Mouse (Mus musculus): ENCODE results near the gene Myo1h. TPM values are rescaled to one million over a fixed set of nuclear protein-coding genes. Genes with fewer than 3 reads are reported as not detected.
A peak's percentile ranks its signal among the peaks of the same experiment; 100 is the strongest.

Gene Myo1h
- polyA plus RNA-seq, 1 experiment, result 2.4 TPM

DNA sequence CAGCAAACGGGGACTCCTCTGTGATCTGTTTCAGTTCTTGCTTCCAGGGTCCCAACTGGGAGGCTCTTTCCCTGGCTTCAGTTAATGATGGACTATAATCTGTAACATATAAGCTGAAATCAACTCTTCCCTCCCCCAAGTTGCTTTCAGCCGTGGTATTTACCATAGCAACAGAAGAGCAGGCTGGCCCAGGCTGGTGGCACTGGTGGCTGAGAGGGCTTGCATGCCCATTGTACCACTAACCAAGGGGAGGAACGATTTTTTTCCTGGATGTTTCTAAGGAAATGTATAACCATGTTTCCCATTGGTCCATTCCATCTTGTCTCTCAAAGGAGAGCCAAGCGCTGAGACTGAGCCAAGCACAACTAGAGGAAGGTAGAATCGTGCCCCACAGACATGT lies 570 bp upstream of the Myo1h start:
- DNase-seq (ENCODE audit: extremely low spot score in 1 of 2, low spot score in 1 of 2), result no peak

GRCm38 (mm10) chr5:114290004-114290403 lies 1.0 kb downstream of the Myo1h start:
- peak in 1 of 2 experiments; percentile 17 for DNase-seq (ENCODE audit: extremely low spot score in 1 of 2, low spot score in 1 of 2)

DNA sequence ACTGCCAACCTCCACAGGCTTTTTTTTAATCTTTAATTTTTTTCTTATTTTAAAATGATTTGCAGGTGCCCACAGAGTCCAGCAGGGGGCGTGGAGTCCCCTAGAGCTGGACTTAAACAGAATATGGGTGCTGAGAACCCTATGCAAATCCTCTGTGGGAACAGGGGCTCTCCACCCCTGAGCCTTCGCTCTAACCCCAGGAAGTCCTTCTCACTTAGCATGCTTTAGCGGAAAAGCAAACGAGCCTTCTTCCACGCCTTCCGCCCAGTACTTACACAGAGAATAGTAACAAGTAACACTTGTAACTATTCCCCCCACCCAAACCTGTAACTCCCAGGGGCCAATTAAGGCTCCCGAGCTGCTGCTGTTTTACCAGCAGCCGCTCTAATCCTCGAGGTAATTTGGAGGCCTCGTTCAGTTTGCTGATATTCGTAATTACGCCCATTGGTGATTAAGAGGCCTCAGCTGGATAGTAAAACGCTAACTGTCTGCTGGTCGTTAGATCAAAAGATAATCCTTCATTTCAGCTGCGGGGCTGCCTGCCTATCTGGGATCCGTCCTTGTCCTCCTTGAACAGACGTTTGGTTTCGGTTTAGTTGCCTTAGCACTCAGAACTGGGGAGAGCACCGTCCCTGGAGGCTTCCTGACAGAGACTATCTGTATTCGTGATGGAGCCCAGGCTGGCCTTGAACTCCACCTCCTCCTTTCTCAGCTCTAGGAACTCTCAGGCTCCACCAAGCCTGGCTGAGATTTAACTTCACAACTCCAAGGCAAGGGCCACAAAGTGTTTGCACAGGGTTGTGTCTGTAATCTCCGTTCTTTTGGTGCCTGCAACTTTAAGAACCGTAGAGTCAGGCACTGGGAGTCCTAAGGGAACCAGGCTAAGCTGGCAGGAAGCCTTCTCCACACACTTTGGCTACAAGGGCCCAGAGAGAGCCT lies 8.0 kb downstream of the Myo1h start:
- DNase-seq (ENCODE audit: extremely low spot score in 1 of 2, low spot score in 1 of 2), result no peak

DNA sequence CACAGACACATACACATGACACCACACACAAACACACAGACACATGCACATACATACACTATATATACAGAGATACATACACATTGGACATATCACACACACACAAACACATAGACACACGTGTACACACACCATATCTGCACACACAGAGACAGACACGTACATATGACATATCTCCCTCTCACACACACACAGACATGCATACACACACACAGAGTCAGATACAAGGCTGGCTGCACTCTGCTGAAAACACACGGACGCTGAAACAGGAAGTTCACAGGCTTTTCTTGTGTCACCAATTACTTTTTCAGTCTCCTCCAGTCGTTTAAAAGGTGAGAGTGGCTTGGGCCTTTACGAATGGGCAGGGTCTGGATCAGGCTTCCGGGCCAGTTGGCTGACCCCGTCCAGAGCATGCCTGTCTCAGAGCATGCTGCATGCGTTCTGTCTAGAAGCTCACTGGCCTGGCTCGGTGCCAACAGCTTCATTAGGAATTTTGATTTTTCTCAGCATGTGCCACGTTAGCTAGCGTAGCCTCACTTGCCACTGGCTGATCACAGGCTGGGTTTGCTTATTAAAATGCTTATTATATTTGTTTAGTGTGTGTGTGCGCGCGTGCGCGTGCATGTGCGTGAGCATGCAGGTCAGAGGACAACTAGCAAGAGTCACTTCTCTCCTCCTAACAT lies 9.4 kb downstream of the Myo1h start:
- DNase-seq (ENCODE audit: extremely low spot score in 1 of 2, low spot score in 1 of 2), result no peak

DNA sequence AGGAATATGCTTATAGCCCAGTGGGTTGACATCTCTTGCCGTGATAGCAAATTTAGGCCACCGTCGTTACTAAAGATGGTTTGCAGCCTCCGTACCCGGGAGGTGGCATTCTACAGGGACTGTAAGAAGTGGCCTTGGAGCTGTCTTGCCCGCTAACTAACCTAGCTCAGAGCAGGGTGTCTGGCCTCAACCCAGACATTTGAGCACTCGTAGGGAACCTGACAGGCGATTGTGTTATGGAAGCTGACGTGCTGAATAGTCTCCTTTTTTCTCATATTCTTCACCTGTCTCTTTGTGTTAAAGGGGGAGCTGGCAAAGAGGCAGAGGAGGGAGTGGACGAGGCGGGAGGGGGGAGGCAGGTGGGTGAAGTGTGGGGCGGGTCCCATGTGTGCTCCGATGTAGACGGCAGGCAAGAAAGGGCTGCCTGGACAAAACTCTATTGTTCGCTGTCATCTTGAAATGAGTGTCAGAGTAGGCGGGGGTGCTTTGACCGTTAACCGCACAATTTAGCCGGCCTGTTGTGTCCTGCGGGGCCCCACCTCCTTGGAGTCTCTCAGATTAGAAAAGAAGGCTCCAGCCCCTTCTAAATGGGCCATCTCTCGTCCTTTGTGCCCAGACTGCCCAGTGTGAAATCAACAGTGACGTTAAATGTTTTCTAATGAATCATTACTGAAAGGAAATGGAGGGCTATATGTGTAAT lies 10.3 kb downstream of the Myo1h start:
- DNase-seq (ENCODE audit: extremely low spot score in 1 of 2, low spot score in 1 of 2), result no peak

DNA sequence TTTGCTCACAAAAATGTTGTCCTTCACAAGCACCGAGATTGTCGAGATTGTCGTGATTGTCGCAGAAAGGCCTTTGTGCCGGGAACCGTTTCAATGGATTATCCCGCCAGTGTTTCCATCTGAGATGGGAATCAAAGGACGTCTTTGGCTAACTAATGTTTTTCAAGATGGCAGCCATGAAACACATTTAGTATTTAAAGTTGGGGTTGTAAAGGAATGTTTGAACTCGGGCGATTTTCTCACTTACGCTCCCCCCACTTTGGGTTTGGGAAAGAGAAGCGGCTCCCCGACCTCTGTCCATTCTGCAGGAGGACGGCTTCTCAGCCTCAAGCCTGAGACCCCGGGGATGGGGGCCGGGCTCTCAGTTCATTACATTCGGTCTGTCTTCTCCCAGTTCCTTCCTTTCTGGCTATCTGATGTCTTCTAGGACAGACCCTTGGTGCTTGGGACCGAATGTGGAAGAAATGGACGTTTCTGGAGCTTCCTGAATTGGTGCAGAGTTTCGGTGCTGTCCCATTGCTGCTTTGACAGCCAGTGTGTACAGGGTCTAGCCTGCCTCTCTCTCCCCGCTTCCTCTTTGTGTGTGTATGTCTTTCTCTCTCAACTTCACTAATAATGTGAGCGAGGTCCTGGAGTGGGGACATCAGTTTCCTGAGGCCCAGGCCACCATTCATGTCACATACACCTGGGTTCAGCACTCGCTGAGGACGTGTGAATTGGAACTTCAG lies 11.1 kb downstream of the Myo1h start:
- DNase-seq (ENCODE audit: extremely low spot score in 1 of 2, low spot score in 1 of 2), result no peak

DNA sequence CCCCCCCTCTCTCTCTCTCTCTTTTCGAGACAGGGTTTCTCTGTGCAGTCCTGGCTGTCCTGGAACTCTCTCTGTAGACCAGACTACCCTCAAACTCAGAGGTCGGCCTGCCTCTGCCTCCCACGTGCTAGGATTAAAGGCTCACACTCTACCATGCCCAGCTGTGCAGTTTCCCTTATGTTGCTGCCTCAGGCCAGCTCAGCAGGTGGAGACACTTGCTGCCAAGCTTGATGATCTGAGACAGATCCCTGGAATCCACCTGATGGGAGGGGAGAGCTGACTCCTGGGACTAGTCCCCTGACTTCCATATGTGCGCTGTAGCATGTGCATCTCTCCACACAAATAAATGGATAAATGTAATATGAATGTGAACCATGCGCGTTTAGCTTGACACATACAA lies 14.2 kb downstream of the Myo1h start:
- DNase-seq (ENCODE audit: extremely low spot score in 1 of 2, low spot score in 1 of 2), result no peak

DNA sequence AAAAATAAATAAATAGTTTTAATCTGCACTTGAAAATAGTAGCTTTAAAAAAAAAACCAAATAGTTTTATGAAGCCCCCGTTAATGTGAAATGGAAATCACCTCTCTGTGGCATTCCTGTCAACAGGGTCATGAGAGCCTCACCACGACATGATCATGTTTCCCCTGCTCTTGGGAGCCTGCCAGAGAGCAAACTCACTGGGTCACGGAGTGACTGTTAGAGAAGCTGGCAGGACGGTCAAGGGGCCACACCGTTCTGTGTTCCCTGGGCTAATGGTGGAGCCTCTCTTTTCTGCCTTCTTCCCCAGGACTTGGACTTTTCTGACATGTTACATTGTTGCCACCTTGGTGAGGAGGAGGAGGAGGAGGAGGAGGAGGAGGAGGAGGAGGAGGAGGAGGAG lies 17.5 kb downstream of the Myo1h start:
- no peak for DNase-seq (ENCODE audit: extremely low spot score in 1 of 2, low spot score in 1 of 2)

DNA sequence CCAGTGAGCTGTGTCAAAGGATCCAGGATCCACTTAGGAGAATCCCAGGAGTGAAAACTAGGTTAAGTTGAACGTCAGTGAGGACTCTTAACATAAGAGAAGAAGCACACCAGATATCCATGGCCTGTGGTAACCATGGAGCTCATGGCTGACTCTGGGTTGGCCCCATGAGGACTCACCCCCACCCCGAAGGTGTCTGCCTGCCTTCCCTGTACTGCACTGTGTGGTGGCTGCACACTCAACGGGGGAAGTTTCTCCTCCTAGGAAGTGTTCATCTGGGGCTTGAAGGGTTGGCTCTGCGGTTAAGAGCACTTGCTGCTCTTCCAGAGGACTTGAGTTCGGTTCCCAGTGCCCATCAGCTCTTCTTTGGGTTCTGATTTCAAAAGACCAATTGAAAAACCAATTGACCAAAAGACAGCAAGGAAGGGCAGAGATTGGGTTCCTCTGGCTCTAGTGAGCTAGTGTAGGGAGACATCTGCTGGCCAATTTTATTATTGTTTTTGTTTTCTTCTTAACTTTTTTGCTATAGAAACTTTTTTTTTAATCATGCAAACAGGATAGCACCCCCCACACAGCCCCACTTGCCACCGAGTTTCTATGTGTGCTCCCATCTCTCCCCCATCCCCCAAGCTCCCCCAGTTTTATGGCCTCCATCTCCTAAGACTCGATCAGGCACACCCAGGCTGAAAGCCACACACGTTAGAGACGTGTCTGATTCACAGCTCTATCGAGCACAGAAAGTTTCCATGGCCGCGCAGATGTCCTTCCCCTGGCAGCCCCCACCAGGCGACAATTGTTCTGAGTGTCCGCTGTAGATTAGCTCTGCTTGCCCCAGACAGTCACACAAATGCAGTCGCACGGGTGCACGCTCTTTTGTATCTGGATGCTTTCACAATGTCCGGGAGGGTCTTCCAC lies 20.1 kb downstream of the Myo1h start:
- DNase-seq (ENCODE audit: extremely low spot score in 1 of 2, low spot score in 1 of 2), result peak in 1 of 2 experiments; percentile 73

DNA sequence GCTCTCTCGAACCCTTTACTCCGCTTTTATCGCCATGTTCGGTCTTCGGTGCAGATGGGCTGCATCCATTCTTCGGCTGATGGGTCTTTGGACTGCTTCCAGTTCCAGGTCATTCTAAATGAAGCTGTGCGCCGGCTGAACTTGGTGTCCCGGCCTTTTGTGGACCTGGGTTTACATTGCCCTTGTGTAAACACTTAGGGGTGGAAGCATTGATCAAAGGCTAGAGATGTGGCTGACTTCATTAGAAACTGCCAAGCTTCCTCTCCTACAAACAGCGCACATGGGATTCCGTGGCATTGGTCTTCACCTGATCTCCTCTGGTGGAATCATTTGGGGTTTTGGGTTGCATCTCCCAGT lies 20.7 kb downstream of the Myo1h start:
- DNase-seq (ENCODE audit: extremely low spot score in 1 of 2, low spot score in 1 of 2), result no peak

DNA sequence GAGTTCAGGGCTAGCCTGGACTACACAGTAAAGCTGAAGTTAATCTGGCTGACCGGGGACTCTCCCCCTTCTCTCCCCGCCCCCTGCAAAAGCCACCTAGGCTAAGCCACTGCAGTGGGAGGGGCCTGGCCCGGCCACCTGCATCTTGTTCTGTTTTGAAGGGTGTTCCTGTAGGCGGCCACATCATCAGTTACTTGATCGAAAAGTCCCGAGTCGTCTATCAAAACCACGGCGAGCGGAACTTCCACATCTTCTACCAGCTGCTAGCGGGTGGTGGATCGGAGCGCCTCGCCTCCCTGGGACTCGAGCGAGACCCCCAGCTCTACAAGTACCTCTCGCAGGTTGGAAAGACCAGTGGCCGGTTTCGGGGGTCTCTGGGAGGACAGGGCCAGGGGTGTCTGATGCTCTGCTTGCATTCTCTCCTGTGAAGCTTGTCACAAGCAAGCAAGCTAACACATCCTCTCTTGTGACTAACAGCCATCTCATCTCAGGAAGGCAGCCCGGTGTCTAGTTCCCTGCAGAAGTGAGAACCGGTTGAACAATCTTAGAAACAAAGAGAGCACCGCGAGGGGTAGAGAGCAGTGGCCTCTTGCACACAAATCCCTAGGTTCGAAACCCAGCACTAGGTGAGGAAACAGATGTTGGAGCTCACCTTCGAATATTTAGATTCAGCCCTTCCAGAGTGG lies 34.3 kb downstream of the Myo1h start:
- no peak for DNase-seq (ENCODE audit: extremely low spot score in 1 of 2, low spot score in 1 of 2)

GRCm38 (mm10) chr5:114323791-114324507 lies 35.0 kb downstream of the Myo1h start:
- peak in 1 of 2 experiments; percentile 41 for DNase-seq (ENCODE audit: extremely low spot score in 1 of 2, low spot score in 1 of 2)

DNA sequence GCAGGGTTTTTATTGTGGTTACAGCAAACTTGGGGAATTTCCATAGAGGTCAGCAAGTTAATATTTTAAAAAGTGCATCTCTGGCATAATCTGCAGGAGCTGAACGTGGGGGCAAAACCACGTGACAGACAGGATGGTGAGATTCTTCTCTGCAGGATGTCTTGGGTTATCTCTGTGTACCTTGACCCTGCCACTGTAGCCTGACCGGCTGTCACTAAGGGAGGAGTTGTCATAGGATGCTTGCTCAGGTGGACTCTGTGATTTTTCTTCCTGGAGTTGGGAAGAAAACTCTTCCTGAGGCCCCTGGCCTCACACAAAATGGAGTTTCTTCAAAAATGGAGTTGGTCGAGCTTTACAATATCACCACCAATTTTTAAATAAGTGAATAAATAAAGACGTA lies 54.0 kb downstream of the Myo1h start:
- no peak for DNase-seq (ENCODE audit: extremely low spot score in 1 of 2, low spot score in 1 of 2)

GRCm38 (mm10) chr5:114343612-114344011 lies 54.6 kb downstream of the Myo1h start:
- DNase-seq (ENCODE audit: extremely low spot score in 1 of 2, low spot score in 1 of 2), result no peak

DNA sequence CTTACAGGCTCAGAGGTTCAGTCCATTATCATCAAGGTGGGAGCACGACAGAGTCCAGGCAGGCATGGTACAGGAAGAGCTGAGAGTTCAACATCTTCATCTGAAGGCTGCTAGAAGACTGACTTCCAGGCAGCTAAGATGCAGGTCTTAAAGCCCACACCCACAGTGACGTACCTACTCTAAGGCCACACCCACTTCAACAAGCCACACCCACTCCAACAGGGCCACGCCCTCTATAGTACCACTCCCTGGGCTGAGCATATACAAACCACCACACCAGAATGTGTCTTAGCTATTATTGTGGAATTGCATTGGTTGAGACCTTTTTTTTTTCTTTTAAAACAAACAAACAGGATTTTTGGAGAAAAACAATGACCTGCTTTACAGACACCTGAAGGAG lies 56.6 kb downstream of the Myo1h start:
- no peak for DNase-seq (ENCODE audit: extremely low spot score in 1 of 2, low spot score in 1 of 2)

DNA sequence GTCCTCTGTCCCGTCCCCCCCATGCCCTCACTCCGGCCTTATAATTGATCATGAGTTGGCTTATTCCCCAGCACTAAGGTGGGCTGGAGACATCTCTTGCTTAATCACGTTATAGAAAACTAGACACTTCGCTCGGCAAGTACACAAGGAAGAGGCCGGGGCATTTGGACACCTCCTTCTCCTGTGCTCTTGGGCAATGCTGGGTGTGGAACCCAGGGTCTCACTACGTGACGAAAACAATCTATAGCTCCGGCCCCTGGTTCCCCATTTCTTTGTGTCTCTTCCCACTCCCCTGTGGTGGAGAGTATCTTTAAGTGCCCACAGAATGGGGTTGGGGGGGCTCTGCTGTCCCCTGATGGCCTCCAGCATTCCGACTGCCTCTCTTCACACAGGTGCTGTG lies 58.0 kb downstream of the Myo1h start:
- no peak for DNase-seq (ENCODE audit: extremely low spot score in 1 of 2, low spot score in 1 of 2)

DNA sequence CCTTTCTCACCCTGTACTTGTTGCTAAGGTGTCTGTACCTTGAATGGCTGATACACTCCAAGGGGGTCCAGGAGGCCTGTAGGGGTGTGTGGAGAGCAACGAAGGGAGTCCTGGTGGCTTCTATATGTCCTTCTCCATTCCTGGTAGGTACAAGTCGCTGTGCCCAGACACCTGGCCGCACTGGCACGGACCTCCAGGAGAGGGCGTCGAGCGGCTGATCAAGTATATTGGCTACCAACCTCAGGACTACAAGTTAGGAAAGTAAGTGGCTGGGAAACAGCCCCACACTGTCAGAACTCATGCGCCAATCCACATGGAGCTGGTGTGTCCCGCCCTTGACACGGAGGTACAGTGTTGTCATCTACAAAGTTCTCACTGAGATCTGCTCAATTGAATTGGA lies 62.5 kb downstream of the Myo1h start:
- no peak for DNase-seq (ENCODE audit: extremely low spot score in 1 of 2, low spot score in 1 of 2)

DNA sequence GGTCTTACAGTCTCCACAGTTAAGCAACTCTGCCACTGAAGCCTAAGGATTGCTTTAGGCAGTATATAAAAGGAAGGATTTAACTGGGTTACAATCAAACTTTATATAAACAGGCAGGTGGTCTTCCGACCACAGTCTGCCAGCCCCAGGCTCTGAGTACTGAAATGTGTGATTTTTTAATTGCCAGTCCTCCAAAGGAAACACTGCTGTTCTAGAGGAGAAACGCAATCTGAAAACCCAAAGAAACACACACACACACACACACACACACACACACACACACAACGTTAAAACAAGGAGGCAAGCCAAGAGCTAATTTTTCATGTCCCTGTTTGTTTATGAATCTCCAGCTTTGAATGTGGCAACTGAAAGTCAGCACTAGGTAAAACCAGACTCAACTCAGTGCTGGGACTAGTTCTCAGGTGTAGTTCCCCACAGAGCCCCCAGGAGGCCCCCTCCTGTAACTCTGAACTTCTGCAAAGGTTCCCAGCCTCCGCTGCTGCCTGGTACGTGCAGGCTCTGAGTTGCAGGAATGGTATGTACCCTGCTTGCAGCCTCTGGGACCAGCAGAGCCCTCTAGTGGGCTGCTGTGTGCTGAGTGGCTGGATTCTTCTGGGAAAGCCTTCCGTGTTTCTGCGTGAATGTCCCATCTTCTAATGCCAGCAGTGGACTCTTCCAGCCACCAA lies 67.4 kb downstream of the Myo1h start:
- DNase-seq (ENCODE audit: extremely low spot score in 1 of 2, low spot score in 1 of 2), result peak; percentile 38 to 75
